Mouse (Mus musculus) CD4-positive, CD25-positive, alpha-beta regulatory T cell (primary cell): ENCODE measurements around the gene Trmt10c. TPM values are rescaled to one million over a fixed set of nuclear protein-coding genes. Genes with fewer than 3 reads are reported as not detected.

ENCODE experiments used
- polyA plus RNA-seq: library from polyadenylated mRNA; unstranded; fragments of 100-300 nt; shearing (Covaris generic); gene quantifications from one replicate; pipeline ENCODE4 v1.2.1, GENCODE M21; 2017

Trmt10c gene
- polyA plus RNA-seq: 34.3 TPM

DNA sequence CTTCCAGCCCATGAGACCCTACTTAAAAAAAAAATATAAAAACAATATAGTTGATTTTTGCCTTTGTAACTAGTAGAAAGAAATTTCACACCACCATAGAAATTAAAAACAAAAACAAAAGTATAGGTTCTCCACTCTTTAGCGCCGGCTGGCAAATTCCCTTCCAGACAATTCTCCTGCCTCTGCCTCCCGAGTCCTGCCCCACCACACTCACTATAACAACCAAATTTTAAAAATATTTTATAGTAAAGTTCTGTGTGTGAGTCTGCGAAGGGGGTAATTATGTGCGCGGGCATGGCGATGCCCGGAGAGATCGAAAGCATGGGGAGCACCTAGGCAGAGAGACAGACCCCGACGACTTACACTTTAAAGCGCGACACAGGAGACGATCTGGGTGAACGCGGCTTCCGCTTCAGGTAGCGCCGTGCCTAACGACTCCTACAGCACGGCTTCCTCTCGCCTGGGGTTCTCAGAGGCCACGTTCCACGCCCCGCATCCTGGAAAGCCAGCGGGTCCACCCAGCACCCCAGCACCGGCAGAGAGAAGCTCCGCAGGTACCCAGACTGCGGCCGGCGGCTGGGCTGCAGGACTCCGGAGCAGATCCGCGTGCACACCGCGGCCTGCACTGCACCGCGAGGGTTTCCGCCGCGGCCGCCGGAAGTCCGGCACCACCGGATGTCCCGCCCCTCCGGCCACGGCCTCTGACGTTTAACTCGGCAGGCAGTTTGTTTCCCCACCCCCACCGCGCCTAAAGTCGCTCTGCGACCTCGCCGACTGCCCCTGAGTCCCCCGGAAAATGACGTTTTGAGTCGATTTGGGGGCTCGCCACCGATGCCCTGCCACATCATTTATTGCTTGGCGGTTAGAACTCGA, at the start of gene Trmt10c:
Trmt10c (minus strand) TSS at position 682 of the 873 bp plus-strand sequence.

DNA sequence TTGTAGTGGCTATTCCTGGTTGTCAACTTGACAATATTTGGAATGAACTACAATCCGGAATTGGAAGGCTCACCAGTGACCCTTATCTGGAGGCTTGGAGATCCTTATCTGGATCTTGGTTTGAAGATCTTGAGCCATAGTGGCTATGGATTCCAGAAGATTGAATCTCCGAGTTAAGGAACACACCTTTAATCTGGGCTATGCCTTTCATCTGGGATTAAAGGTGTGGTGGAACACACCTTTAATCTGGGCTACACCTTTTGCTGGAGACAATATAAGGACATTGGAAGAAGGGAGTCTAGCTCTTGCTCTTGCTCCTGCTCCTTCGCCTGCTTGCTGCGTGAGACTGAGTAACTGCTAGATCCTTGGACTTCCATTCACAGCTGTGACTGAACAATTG, 10.4 kb upstream of the Trmt10c start, which contains the start of gene Senp7:
Senp7 (plus strand) TSS at position 301 of the 400 bp plus-strand sequence.

DNA sequence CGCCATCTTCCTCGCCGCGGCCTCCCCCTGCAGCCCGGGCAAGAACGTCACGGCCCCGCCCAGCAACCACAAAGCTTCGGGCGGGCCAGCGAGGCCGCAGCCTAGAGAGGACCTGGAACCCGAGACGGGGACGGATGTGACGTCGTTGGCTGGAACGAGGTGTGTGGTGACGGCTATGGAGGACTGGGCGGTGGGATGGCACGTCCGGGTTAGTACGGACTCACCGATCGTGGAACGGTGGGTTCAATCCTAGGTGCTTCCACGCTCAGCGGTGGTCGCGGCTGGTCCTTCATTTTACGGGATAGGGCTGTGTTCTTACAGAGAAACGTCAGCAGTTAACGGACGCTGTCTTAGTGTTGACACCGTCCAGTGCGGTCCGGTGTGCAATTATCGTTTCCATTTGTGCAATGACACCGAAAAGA, 7.9 kb downstream of the Trmt10c start, which contains the start of gene Pcnp:
Pcnp (minus strand) TSS at position 79 of the 422 bp plus-strand sequence.

Other genes with a start within 250 kb of the Trmt10c start
- gene Nfkbiz, start 198.9 kb downstream of the Trmt10c start, polyA plus RNA-seq: 81.6 TPM
- 31.1 TPM for gene Nxpe3, start 142.5 kb downstream of the Trmt10c start, polyA plus RNA-seq
- gene Cep97, start 103.0 kb downstream of the Trmt10c start, polyA plus RNA-seq: 35.4 TPM
- gene Rpl24, start 71.5 kb downstream of the Trmt10c start, polyA plus RNA-seq: 617 TPM
- 36.3 TPM for gene Zbtb11, start 63.9 kb downstream of the Trmt10c start, polyA plus RNA-seq
- 109 TPM for gene Pcnp, start 8.1 kb downstream of the Trmt10c start, polyA plus RNA-seq
- 56.5 TPM for gene Senp7, start 10.5 kb upstream of the Trmt10c start, polyA plus RNA-seq
- 0.25 TPM for gene Impg2, start 166.5 kb upstream of the Trmt10c start, polyA plus RNA-seq